Mouse (Mus musculus) embryonic fibroblast, embryonic 13.5 days (primary cell): ENCODE results near the gene Ccdc190.

Source experiments
- CTCF ChIP-seq: IDR thresholded peaks from 2 replicates; pipeline ENCODE4 v1.5.1; 2011; ENCODE audit warnings: mild to moderate bottlenecking, control low read depth, low read length, moderate library complexity, borderline replicate concordance; ENCODE audit not compliant: insufficient read depth
- POLR2A ChIP-seq: IDR thresholded peaks from 2 replicates; pipeline ENCODE4 v1.6.1; 2011; ENCODE audit warnings: low read depth, mild to moderate bottlenecking, control low read depth, low read length, moderate library complexity

- TF ChIP-seq CTCF (no peak), POLR2A (no peak)
These were observed 11.2 kb upstream of the Ccdc190 start for GRCm38 (mm10) chr1:169917115-169917796.
